Mouse (Mus musculus): ENCODE measurements around the gene Ppwd1. TPM values are rescaled to one million over a fixed set of nuclear protein-coding genes. Genes with fewer than 3 reads are reported as not detected.

The Ppwd1 gene
- polyA plus RNA-seq, 1 experiment from 2014 or later: 13.6 TPM

- Histone ChIP-seq H3K27me3 (no peaks in the 10 kb centered on the region), H3K36me3 (peaks cover 18% of the 10 kb centered on the region), H3K4me2 (replicated peaks) (no peak overlapping the region), H3K4me3 (no peak overlapping the region), H3K27ac (no peak overlapping the region), H3K9ac (no peak overlapping the region), H3K9me3 (replicated peaks) (peaks cover 5% of the 10 kb centered on the region), H3K4me1 (peaks cover 7% of the 10 kb centered on the region)
- no peak for ATAC-seq (ENCODE audit: low FRiP score)
Observed at GRCm38 (mm10) chr13:104172498-104172897, 56.1 kb downstream of the Ppwd1 start.

- Histone ChIP-seq H3K27ac (no peak overlapping the region), H3K27me3 (no peaks in the 10 kb centered on the region), H3K9me3 (replicated peaks) (peaks cover 5% of the 10 kb centered on the region), H3K36me3 (peaks cover 18% of the 10 kb centered on the region), H3K4me2 (replicated peaks) (no peak overlapping the region), H3K9ac (no peak overlapping the region), H3K4me1 (peaks cover 3% of the 10 kb centered on the region), H3K4me3 (no peak overlapping the region)
- no peak for ATAC-seq (ENCODE audit: low FRiP score)
- 93% methylated on average over 5 of the region's 5 CpGs for WGBS
Observed at GRCm38 (mm10) chr13:104171711-104172110, 56.9 kb downstream of the Ppwd1 start.

- WGBS: 89% methylated on average over 1 of the region's 1 CpGs
- Histone ChIP-seq H3K4me3 (no peak overlapping the region), H3K27me3 (no peaks in the 10 kb centered on the region), H3K9ac (no peak overlapping the region), H3K36me3 (peaks cover 44% of the 10 kb centered on the region), H3K9me3 (replicated peaks) (no peaks in the 10 kb centered on the region), H3K4me2 (replicated peaks) (no peak overlapping the region), H3K27ac (no peak overlapping the region), H3K4me1 (no peaks in the 10 kb centered on the region)
- ATAC-seq (ENCODE audit: low FRiP score): no peak
Observed at GRCm38 (mm10) chr13:104155686-104156085, 73.0 kb downstream of the Ppwd1 start.

Other genes starting within 250 kb of the Ppwd1 start
- 29.2 and 31.2 TPM in 2 replicates for gene Nln, start 119.2 kb downstream of the Ppwd1 start, polyA plus RNA-seq (2016; fragmentation: Nextera tagmentation; extraction: Ambion mirVana)
- gene Sgtb, start 119.1 kb downstream of the Ppwd1 start, polyA plus RNA-seq (2016; fragmentation: Nextera tagmentation; extraction: Ambion mirVana): 26.9 and 28.9 TPM in 2 replicates
- 73.4 and 77.6 TPM in 2 replicates for gene Trappc13, start 50.4 kb downstream of the Ppwd1 start, polyA plus RNA-seq (2016; fragmentation: Nextera tagmentation; extraction: Ambion mirVana)
- 28.1 and 31.4 TPM in 2 replicates for gene Trim23, start 50.0 kb downstream of the Ppwd1 start, polyA plus RNA-seq (2016; fragmentation: Nextera tagmentation; extraction: Ambion mirVana)
- gene Cenpk, start 232 bp downstream of the Ppwd1 start, polyA plus RNA-seq (2016; fragmentation: Nextera tagmentation; extraction: Ambion mirVana): 43.1 and 46.2 TPM in 2 replicates
- 3.9 and 4.2 TPM in 2 replicates for gene Adamts6, start 59.0 kb upstream of the Ppwd1 start, polyA plus RNA-seq (2016; fragmentation: Nextera tagmentation; extraction: Ambion mirVana)

Measured in hindbrain, embryonic 12.5 days (tissue).